Mouse (Mus musculus): ENCODE measurements around the gene Polr2j.

Gene Polr2j

DNA sequence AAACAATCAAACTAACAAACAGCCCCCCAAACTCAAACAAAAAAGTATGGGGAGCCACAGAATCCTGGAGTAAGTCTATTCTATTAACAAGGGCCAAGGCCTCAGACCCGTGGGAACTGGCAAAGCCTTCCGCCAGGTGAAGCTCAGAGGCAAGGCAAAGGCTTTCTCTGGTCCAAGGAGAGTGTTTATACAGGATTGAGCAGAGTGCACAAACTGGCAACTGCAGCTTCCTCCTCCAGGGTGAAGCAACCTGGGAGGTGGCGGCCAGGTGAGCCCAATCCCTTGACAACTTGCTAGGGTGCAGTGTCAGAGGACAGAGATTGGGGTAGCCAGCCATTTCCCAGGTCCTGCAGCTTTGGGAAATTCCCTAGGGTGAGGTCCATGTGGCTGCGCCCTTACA, 50.9 kb downstream of the Polr2j start:
- in situ Hi-C loops (cut with MseI, MboI), result no loop called here

- in situ Hi-C loops (cut with MseI, MboI), result no loop called here
Measured at GRCm38 (mm10) chr5:136168071-136168470, 51.6 kb downstream of the Polr2j start.

DNA sequence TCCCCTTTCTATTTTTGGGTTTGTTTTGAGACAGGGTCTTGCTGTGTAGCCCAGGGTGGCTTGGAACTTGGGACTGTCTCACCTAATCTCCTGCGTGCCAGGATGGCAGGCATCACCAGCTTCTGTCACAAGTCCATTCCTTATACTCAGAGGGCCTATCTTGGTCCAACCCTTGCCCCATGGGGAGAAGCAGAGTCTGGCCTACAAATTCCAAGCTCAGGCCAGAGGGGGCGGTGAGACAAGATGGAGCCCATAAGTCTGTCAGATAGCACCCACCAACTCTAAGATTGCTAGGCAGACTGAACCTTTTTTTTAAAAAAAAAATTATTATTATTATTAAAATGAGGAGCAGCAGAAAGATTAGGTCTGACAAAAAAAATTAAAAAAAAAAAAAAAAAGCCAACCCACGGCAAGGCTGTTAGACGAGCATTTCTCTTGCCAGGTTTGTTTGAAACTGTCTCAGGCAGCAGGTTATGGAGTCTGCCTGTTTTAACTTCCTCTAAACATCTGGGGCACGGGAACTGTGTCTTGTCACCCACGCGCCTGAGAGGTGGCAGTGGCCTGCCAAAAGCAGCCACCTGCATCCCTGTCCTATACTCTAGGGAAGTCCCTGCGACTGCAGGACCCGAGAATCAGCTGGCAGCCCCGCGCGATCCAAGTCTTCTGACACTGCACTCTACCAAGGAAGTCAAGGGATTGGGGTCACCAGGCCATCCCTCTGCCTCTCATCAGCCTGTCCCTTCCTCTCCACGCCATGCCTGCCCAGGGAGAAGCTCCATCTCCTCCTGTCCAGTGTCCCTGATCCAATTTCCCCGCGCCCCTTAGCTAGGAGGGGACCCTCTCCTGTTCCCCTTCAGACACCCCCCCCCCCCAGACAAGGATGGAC, 53.4 kb downstream of the Polr2j start:
- in situ Hi-C loops (cut with MseI, MboI), result no loop called here

- in situ Hi-C loops (cut with MseI, MboI), result no loop called here
Measured at GRCm38 (mm10) chr5:136170512-136171362, 54.3 kb downstream of the Polr2j start, which contains the start of gene Orai2. Orai2 (minus strand) TSS chr5:136170713.

DNA sequence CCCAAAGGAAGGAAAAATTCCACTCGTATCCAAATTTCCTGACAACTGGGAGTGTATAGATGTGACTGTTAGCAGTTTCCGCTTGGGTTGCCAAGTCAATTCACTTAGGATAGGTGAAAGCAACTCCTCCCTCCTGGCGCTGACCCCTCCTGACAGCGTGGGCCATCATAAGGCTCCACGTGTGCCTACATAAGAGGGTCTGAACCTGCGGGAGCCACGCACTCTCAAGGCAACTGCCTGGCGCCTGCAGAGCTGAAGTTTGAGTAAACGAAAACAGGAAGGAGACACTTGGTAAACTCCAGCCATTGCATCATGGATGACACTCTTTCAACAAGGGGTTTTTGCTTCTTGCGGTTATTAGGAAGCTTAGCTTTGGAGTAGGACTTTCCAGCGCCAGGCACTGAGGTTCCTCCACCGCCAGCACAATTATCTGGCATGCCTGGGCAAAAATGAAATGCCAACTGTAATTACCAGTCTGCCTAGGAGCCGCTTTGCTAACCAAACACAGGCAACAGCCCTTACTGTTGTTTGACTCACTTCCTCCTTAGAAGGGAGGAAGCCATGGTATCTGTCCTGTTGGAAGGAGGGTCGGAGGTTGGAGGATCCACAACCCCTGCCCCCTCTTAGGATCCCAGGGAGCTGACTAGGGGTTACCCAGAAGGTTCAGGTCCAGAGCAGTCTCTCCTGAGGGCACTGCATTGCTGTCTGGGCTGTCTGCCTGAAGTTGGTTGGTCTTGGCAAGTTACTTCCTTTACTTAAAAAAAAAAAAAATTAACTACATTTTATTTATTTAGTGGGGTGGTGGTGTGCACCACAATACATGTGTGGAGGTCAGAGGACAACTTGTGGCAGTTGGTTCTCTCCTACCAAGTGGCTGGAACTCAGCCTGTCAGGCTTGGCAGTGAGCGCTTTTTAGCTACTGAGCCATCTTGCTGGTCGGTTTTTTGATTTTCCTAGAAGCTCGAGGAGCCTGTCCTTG, 55.2 kb downstream of the Polr2j start:
- in situ Hi-C loops (cut with MseI, MboI), result no loop called here
